8 mouse cellular contexts compared by ENCODE assay signal in genomic region chr2:131950598-131951095, GRCm38 (mm10). TPM values are rescaled to one million over a fixed set of nuclear protein-coding genes. Genes with fewer than 3 reads are reported as not detected.
DNase-seq lines count a peak whose midpoint lies in the region; ATAC-seq and TF ChIP-seq lines count a peak whose summit lies in the region.

Gene Prnd, plus strand, starts transcription at chr2:131950861.

- H3K27ac ChIP-seq in hindbrain, embryonic 16.5 days (ENCODE audit: low read depth, low read length), result no peak within 1 kb of the TSS
- no peak within 1 kb of the TSS for H3K27ac ChIP-seq in stomach, embryonic 16.5 days (ENCODE audit: low read length)
- H3K27ac ChIP-seq in liver, postnatal 0 days (ENCODE audit: low read depth), result no peak within 1 kb of the TSS

- WGBS in hindbrain, embryonic 16.5 days, result 21% methylated on average over 11 of the region's 11 CpGs
- 13% methylated on average over 11 of the region's 11 CpGs for WGBS in stomach, embryonic 16.5 days
- WGBS in liver, postnatal 0 days (ENCODE audit: insufficient replicate concordance), result 7% methylated on average over 11 of the region's 11 CpGs

- H3K4me1 ChIP-seq in hindbrain, embryonic 16.5 days (ENCODE audit: control insufficient read depth, insufficient read depth, low read depth, low read length), result peaks cover 9% of the 10 kb centered on the region; the same call in 1 of the 2 replicates
- H3K4me1 ChIP-seq in stomach, embryonic 16.5 days (ENCODE audit: control insufficient read depth, insufficient read depth, low read length), result peaks cover 4% of the 10 kb centered on the region
- peaks cover 8% of the 10 kb centered on the region; the same call in 1 of the 2 replicates for H3K4me1 ChIP-seq in liver, postnatal 0 days (ENCODE audit: insufficient read depth)

- DNase-seq in heart, adult 18-20 months, result peak; percentile 6 to 23
- no peak for DNase-seq in heart, adult 8-10 months (ENCODE audit: low spot score)
- DNase-seq in urinary bladder, postnatal 25 days (ENCODE audit: low spot score), result peak; percentile 1
- no peak for DNase-seq in urinary bladder, postnatal 10 days (ENCODE audit: low spot score)
- no peak for DNase-seq in liver, postnatal 0 days
- DNase-seq in cerebellum, adult 11-12 months, result no peak

- H3K9ac ChIP-seq in hindbrain, embryonic 16.5 days (ENCODE audit: low read depth, low read length), result no peak within 1 kb of the TSS
- no peak within 1 kb of the TSS for H3K9ac ChIP-seq in stomach, embryonic 16.5 days (ENCODE audit: low read length)
- no peak within 1 kb of the TSS for H3K9ac ChIP-seq in liver, postnatal 0 days (replicated peaks)

- TF ChIP-seq EP300 in liver, postnatal 0 days (IDR thresholded peaks at IDR 0.05; ENCODE audit: low read depth), result no peak

- H3K9me3 ChIP-seq in hindbrain, embryonic 16.5 days (ENCODE audit: control insufficient read depth, low read length), result no peaks in the 10 kb centered on the region
- no peaks in the 10 kb centered on the region for H3K9me3 ChIP-seq in stomach, embryonic 16.5 days (replicated peaks; ENCODE audit: control insufficient read depth, low read length)
- H3K9me3 ChIP-seq in liver, postnatal 0 days (ENCODE audit: low read length), result no peaks in the 10 kb centered on the region

- peaks cover 11% of the 10 kb centered on the region for H3K27me3 ChIP-seq in hindbrain, embryonic 16.5 days (replicated peaks; ENCODE audit: control insufficient read depth, insufficient read depth, low read length)
- peaks cover 17% of the 10 kb centered on the region for H3K27me3 ChIP-seq in stomach, embryonic 16.5 days (ENCODE audit: control insufficient read depth, insufficient read depth, low read length)
- peaks cover 19% of the 10 kb centered on the region for H3K27me3 ChIP-seq in liver, postnatal 0 days (ENCODE audit: insufficient read depth, low read length)

- H3K36me3 ChIP-seq in hindbrain, embryonic 16.5 days (ENCODE audit: control insufficient read depth, insufficient read depth, low read length), result no peaks in the 10 kb centered on the region
- H3K36me3 ChIP-seq in stomach, embryonic 16.5 days (ENCODE audit: control insufficient read depth, insufficient read depth, low read length), result no peaks in the 10 kb centered on the region
- H3K36me3 ChIP-seq in liver, postnatal 0 days (replicated peaks; ENCODE audit: insufficient read depth, low read length), result no peaks in the 10 kb centered on the region

- TF ChIP-seq CTCF in liver, postnatal 0 days (IDR thresholded peaks at IDR 0.05; ENCODE audit: low read depth), result no peak

- ATAC-seq in hindbrain, embryonic 16.5 days, result 0 out of 2 replicates have a peak, but pooled peaks have one; percentile 26
- ATAC-seq in stomach, embryonic 16.5 days (ENCODE audit: insufficient read depth, low FRiP score), result peak; percentile 49; the same call in 1 of the 2 replicates
- ATAC-seq in liver, postnatal 0 days, result no peak

- no peak within 1 kb of the TSS for H3K4me3 ChIP-seq in hindbrain, embryonic 16.5 days (ENCODE audit: low read length)
- H3K4me3 ChIP-seq in stomach, embryonic 16.5 days (replicated peaks; ENCODE audit: low read length), result 0 out of 2 replicates have a peak within 1 kb of the TSS, but pooled peaks have one; percentile 3
- no peak within 1 kb of the TSS for H3K4me3 ChIP-seq in liver, postnatal 0 days (ENCODE audit: low read depth, low read length)

- no peak within 1 kb of the TSS for H3K4me2 ChIP-seq in hindbrain, embryonic 16.5 days (ENCODE audit: low read length)
- H3K4me2 ChIP-seq in stomach, embryonic 16.5 days (ENCODE audit: low read depth, low read length), result no peak within 1 kb of the TSS
- H3K4me2 ChIP-seq in liver, postnatal 0 days (ENCODE audit: low read depth, low read length), result no peak within 1 kb of the TSS

RNA-seq across cellular contexts. Expression of gene Prnd, which starts in this region (rescaled TPM):
- 1 to 10 TPM in 1 of 2 experiments, not detected in 1; 1.7 TPM for total RNA-seq in heart, adult 18-20 months (2021)
- 1 to 10 TPM in 2 of 4 experiments, under 1 TPM in 2; 0.22 to 1.8 (median 1.2) TPM for total RNA-seq in heart, adult 8-10 months (2022)
- polyA plus RNA-seq in hindbrain, embryonic 16.5 days (2015; fragmentation: Nextera tagmentation; extraction: Ambion mirVana), result 8.1 and 12.7 TPM in 2 replicates
- polyA plus RNA-seq in stomach, embryonic 16.5 days (2015; fragmentation: Nextera tagmentation; extraction: Ambion mirVana), result 39.3 and 44.0 TPM in 2 replicates
- polyA plus RNA-seq in liver, postnatal 0 days (2015; fragmentation: Nextera tagmentation; extraction: Ambion mirVana), result 0.40 and 0.47 TPM in 2 replicates

Comparison
In these comparisons a context has a peak if more than half of its experiments do, and no peak if none do; other contexts are left out.
1. DNase-seq: peak in heart, adult 18-20 months (2 of 2) and urinary bladder, postnatal 25 days (single experiment); none in heart, adult 8-10 months (single experiment), urinary bladder, postnatal 10 days (single experiment), liver, postnatal 0 days (single experiment) and cerebellum, adult 11-12 months (single experiment).